Mouse (Mus musculus): ENCODE results near the gene 1700030K09Rik. TPM values are rescaled to one million over a fixed set of nuclear protein-coding genes. Genes with fewer than 3 reads are reported as not detected.

The 1700030K09Rik gene
- 1.8 and 3.2 TPM in 2 replicates for polyA plus RNA-seq (2012; rRNA removed)
- 2.2 and 2.4 TPM in 2 replicates for polyA plus RNA-seq (2014; fragmentation: Nextera tagmentation; extraction: Ambion mirVana)

DNA sequence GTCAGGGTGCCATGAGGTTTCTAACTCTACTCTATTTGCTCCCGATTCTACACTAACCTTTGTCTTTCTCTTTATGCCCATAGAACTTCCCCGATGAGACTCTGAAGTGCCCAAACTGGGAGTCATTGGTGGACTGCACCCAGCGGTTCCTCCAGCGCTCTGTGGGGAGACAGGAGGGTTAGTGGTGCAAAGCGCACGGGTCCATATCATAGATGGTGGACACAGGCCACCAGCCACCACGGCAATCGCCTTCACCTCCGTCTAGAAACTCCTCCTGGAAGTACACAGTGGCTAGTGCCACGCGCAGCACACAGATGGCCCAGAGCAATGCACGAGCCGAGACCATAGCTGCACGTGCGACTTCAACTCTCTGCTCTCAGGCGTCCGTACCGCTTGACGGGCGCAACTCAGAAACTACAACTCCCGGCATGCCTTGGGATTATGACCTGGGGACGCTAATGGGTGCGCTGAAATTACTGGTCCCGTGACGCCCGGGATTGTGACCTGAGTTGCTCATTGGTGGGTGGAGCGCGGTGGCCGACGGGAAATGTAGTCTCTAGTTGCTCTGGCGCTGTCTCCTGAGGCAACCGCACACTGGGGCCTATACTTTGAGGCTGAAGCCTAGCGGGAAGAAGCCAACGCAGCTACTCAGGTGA is at the start of gene 1700030K09Rik, which contains the start of gene Calr3:
Gene 1700030K09Rik (plus strand): TSS at position 543 of the 656 bp plus-strand sequence.
Gene Calr3 (minus strand): TSS at position 533 of the 656 bp plus-strand sequence.
- Histone ChIP-seq H3K9ac (replicated peaks) (peak within 1 kb of the TSS; percentile 59), H3K4me1 (replicated peaks; ENCODE audit: control insufficient read depth in 2 of 2, insufficient read depth in 2 of 2, low read length in 1 of 2) (peaks cover 3 to 10% of the 10 kb centered on the region in 2 experiments; a peak in 3 of 4 replicates), H3K4me3 (ENCODE audit: insufficient read depth in 1 of 2, low read depth in 2 of 2, low read length in 2 of 2) (peak within 1 kb of the TSS; percentile 55 to 70), H3K36me3 (replicated peaks; ENCODE audit: control insufficient read depth, insufficient read depth, low read depth) (no peaks in the 10 kb centered on the region), H3K4me2 (ENCODE audit: low read depth) (peak within 1 kb of the TSS; percentile 81), H3K27ac (no peak within 1 kb of the TSS; the same call in 1 of the 2 replicates), H3K9me3 (ENCODE audit: control insufficient read depth, low read length) (no peaks in the 10 kb centered on the region), H3K27me3 (ENCODE audit: control insufficient read depth, insufficient read depth, low read length) (no peaks in the 10 kb centered on the region)
- TF ChIP-seq EP300 (IDR thresholded peaks at IDR 0.05; ENCODE audit: low read depth) (no peak), CTCF (IDR thresholded peaks at IDR 0.05; ENCODE audit: low read depth) (no peak)
- DNase-seq (ENCODE audit: low read depth in 3 of 3, low spot score in 3 of 3) (peak; percentile 94 to 96 (median 96)), ATAC-seq (ENCODE audit: insufficient read depth) (peak; percentile 98)
- 6% methylated on average over 34 of the region's 34 CpGs for WGBS (ENCODE audit: insufficient replicate concordance)

DNA sequence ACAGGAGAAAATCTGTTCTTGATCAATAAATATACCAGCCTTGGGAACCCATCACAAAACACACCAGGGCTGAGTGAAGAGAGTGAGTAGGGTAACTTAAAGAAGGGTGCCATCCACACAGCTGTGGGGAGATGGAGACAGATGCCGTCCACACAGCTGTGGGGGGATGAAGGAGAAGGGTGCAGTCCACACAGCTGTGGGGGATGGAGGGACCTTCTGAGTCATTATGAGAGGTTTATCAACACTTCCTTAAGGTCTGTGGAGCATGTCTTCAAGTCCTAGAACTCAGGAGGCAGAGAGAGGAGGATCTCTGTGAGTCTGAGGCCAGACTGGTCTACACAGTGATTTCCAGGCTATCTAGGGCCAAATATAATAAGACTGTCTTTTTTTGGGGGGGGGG is 42.3 kb upstream of the 1700030K09Rik start:
- TF ChIP-seq CTCF (IDR thresholded peaks at IDR 0.05; ENCODE audit: low read depth) (no peak), EP300 (IDR thresholded peaks at IDR 0.05; ENCODE audit: low read depth) (no peak)
- no peak overlapping the region for H3K4me2 ChIP-seq (ENCODE audit: low read depth)
- H3K9me3 ChIP-seq (ENCODE audit: control insufficient read depth, low read length) = no peaks in the 10 kb centered on the region
- no peaks in the 10 kb centered on the region for H3K27me3 ChIP-seq (ENCODE audit: control insufficient read depth, insufficient read depth, low read length)
- 74% methylated on average over 1 of the region's 1 CpGs for whole genome bisulfite sequencing (ENCODE audit: insufficient replicate concordance)
- peaks cover 4 to 11% of the 10 kb centered on the region in 2 experiments for H3K4me1 ChIP-seq (replicated peaks; ENCODE audit: control insufficient read depth in 2 of 2, insufficient read depth in 2 of 2, low read length in 1 of 2)
- peaks cover 11% of the 10 kb centered on the region; the same call in 1 of the 2 replicates for H3K36me3 ChIP-seq (replicated peaks; ENCODE audit: control insufficient read depth, insufficient read depth, low read depth)
- no peak overlapping the region for H3K27ac ChIP-seq
- no peak; the same call in 1 of the 2 replicates for ATAC-seq (ENCODE audit: insufficient read depth)
- no peak for DNase-seq (ENCODE audit: low read depth in 3 of 3, low spot score in 3 of 3)
- no peak overlapping the region for H3K4me3 ChIP-seq (ENCODE audit: insufficient read depth in 1 of 2, low read depth in 2 of 2, low read length in 2 of 2)
- H3K9ac ChIP-seq (replicated peaks) = no peak overlapping the region; the same call in 1 of the 2 replicates

DNA sequence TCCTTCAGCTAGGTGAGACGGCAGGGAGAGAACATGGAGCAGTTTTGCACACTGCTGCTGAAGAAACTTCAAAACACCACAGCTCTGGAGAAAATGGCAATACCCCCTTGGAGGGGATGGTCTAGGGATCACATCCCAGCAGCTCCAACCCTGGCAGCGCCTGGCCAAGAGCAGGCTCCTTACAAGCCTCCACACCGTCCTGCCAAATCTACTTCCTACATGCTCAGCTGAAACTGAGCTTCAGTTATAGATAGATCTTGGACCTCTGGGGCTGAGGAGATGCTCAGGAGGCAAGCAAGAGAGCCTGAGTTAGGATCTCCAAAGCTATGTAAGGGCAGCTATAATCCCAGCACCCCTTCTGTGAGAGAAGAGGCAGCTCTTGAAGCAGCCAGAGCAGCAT is 40.7 kb upstream of the 1700030K09Rik start:
- H3K9ac ChIP-seq (replicated peaks) = no peak overlapping the region
- H3K27me3 ChIP-seq (ENCODE audit: control insufficient read depth, insufficient read depth, low read length) = no peaks in the 10 kb centered on the region
- peaks cover 4 to 13% of the 10 kb centered on the region in 2 experiments for H3K4me1 ChIP-seq (replicated peaks; ENCODE audit: control insufficient read depth in 2 of 2, insufficient read depth in 2 of 2, low read length in 1 of 2)
- no peaks in the 10 kb centered on the region for H3K9me3 ChIP-seq (ENCODE audit: control insufficient read depth, low read length)
- peaks cover 3% of the 10 kb centered on the region; the same call in 1 of the 2 replicates for H3K36me3 ChIP-seq (replicated peaks; ENCODE audit: control insufficient read depth, insufficient read depth, low read depth)
- ATAC-seq (ENCODE audit: insufficient read depth) = no peak
- DNase-seq (ENCODE audit: low read depth in 3 of 3, low spot score in 3 of 3) = no peak
- no peak for TF ChIP-seq EP300 (IDR thresholded peaks at IDR 0.05; ENCODE audit: low read depth)
- no peak for TF ChIP-seq CTCF (IDR thresholded peaks at IDR 0.05; ENCODE audit: low read depth)
- 70% methylated on average over 3 of the region's 3 CpGs for WGBS (ENCODE audit: insufficient replicate concordance)
- no peak overlapping the region for H3K27ac ChIP-seq
- no peak overlapping the region for H3K4me3 ChIP-seq (ENCODE audit: insufficient read depth in 1 of 2, low read depth in 2 of 2, low read length in 2 of 2)
- H3K4me2 ChIP-seq (ENCODE audit: low read depth) = no peak overlapping the region

DNA sequence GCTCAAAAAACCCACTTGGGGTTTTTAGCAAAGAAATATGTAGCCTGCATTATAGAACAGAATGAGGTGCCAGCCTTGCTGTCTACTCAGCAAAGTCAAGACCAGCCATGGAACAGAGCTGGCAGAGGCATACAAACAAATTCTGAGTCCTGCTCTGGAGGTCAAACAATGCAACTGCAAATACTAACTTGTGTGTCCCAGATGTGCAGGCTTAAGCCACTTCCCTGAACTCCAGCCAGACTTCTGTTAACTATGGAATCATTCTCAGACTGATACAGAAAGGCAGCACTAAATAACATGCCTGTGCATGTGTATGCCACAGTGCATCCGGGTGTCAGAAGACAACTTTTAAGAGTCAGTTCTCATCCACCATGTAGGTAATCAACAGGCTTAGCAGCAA is 35.8 kb upstream of the 1700030K09Rik start:
- Histone ChIP-seq H3K9me3 (ENCODE audit: control insufficient read depth, low read length) (no peaks in the 10 kb centered on the region), H3K4me1 (replicated peaks; ENCODE audit: control insufficient read depth in 2 of 2, insufficient read depth in 2 of 2, low read length in 1 of 2) (peaks cover 17 to 40% of the 10 kb centered on the region in 2 experiments), H3K4me2 (ENCODE audit: low read depth) (no peak overlapping the region), H3K9ac (replicated peaks) (no peak overlapping the region; the same call in 1 of the 2 replicates), H3K4me3 (ENCODE audit: insufficient read depth in 1 of 2, low read depth in 2 of 2, low read length in 2 of 2) (no peak overlapping the region), H3K27ac (no peak overlapping the region), H3K27me3 (ENCODE audit: control insufficient read depth, insufficient read depth, low read length) (no peaks in the 10 kb centered on the region), H3K36me3 (replicated peaks; ENCODE audit: control insufficient read depth, insufficient read depth, low read depth) (no peaks in the 10 kb centered on the region)
- DNase-seq (ENCODE audit: low read depth in 3 of 3, low spot score in 3 of 3) (no peak), ATAC-seq (ENCODE audit: insufficient read depth) (no peak)
- TF ChIP-seq EP300 (IDR thresholded peaks at IDR 0.05; ENCODE audit: low read depth) (no peak), CTCF (IDR thresholded peaks at IDR 0.05; ENCODE audit: low read depth) (no peak)
- WGBS (ENCODE audit: insufficient replicate concordance) = 80% methylated on average over 1 of the region's 1 CpGs

DNA sequence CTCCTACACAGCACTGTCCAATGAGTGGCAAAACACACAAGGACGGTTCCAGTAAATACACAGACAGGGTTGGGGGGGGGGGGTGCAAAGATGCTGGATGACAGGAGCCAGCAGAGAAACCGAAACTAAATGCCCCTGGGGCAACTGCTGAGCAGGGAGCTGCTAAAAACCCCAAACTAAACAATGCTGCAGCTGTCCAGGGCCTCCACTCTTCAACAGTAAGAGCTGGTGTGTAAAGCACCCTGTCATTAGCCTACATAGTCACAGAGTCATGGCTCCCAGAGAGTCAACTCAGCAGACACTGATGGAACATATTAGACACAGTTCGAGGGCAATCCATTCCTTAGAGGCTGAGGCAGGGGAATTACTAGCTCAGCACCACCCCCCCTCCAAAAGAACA is 34.2 kb upstream of the 1700030K09Rik start:
- no peaks in the 10 kb centered on the region for H3K27me3 ChIP-seq (ENCODE audit: control insufficient read depth, insufficient read depth, low read length)
- DNase-seq (ENCODE audit: low read depth in 3 of 3, low spot score in 3 of 3) = no peak
- H3K4me2 ChIP-seq (ENCODE audit: low read depth) = no peak overlapping the region
- no peak overlapping the region; the same call in 1 of the 2 replicates for H3K27ac ChIP-seq
- 81% methylated on average over 3 of the region's 3 CpGs for WGBS (ENCODE audit: insufficient replicate concordance)
- TF ChIP-seq EP300 (IDR thresholded peaks at IDR 0.05; ENCODE audit: low read depth) (no peak), CTCF (IDR thresholded peaks at IDR 0.05; ENCODE audit: low read depth) (no peak)
- H3K9ac ChIP-seq (replicated peaks) = no peak overlapping the region; the same call in 1 of the 2 replicates
- no peaks in the 10 kb centered on the region for H3K9me3 ChIP-seq (ENCODE audit: control insufficient read depth, low read length)
- H3K36me3 ChIP-seq (replicated peaks; ENCODE audit: control insufficient read depth, insufficient read depth, low read depth) = no peaks in the 10 kb centered on the region
- H3K4me1 ChIP-seq (replicated peaks; ENCODE audit: control insufficient read depth in 2 of 2, insufficient read depth in 2 of 2, low read length in 1 of 2) = peaks cover 31 to 55% of the 10 kb centered on the region in 2 experiments
- H3K4me3 ChIP-seq (ENCODE audit: insufficient read depth in 1 of 2, low read depth in 2 of 2, low read length in 2 of 2) = no peak overlapping the region
- no peak for ATAC-seq (ENCODE audit: insufficient read depth)
